ENCODE assay signal across 9 mouse cellular contexts in genomic region chr2:28538817-28539128, GRCm38 (mm10). TPM values are rescaled to one million over a fixed set of nuclear protein-coding genes. Genes with fewer than 3 reads are reported as not detected.
A peak's percentile ranks its signal among the peaks of the same experiment; 100 is the strongest.
DNase-seq lines count a peak whose midpoint lies in the region; ATAC-seq and TF ChIP-seq lines count a peak whose summit lies in the region.
"Had no signal": no experiment of that assay in that cellular context is flagged by ENCODE, and none has a peak within 500 bp of the region (broad histone marks: within the 10 kb centered on the region; RNA-seq: fewer than 3 reads in every experiment).

No protein-coding gene starts in this region.

- H3K9ac ChIP-seq in forebrain, postnatal 0 days, result no peak overlapping the region

- H3K4me1 ChIP-seq in forebrain, postnatal 0 days (ENCODE audit: insufficient read depth), result peaks cover 54% of the 10 kb centered on the region
- H3K4me1 ChIP-seq in midbrain, embryonic 10.5 days, result peaks cover 76% of the 10 kb centered on the region

- H3K36me3 ChIP-seq in forebrain, postnatal 0 days (ENCODE audit: insufficient read depth), result peaks cover 32% of the 10 kb centered on the region
- H3K36me3 ChIP-seq in midbrain, embryonic 10.5 days, result peaks cover 33% of the 10 kb centered on the region

- no peak overlapping the region for H3K4me2 ChIP-seq in forebrain, postnatal 0 days (ENCODE audit: low read depth)

- H3K9me3 ChIP-seq in forebrain, postnatal 0 days (ENCODE audit: low read length), result no peaks in the 10 kb centered on the region
- H3K9me3 ChIP-seq in midbrain, embryonic 10.5 days (replicated peaks), result no peaks in the 10 kb centered on the region
- H3K9me3 ChIP-seq: megakaryocyte, embryonic 14.5 days had no signal

- TF ChIP-seq CTCF in gastrocnemius, adult 2 months (IDR thresholded peaks at IDR 0.05), result no peak
- no peak for TF ChIP-seq CTCF in forebrain, postnatal 0 days (IDR thresholded peaks at IDR 0.05; ENCODE audit: low read depth)

- peak; percentile 84 for DNase-seq in gastrocnemius, adult 2 months
- no peak for DNase-seq in gastrocnemius, postnatal 4 days (ENCODE audit: low spot score in 2 of 2)
- peak; percentile 71 for DNase-seq in NIH3T3 (ENCODE audit: low read depth)
- peak; percentile 47 for DNase-seq in forebrain, postnatal 0 days
- no peak for DNase-seq in midbrain, embryonic 10.5 days (ENCODE audit: low spot score)
- DNase-seq in left cerebral cortex, postnatal 25 days (ENCODE audit: low spot score in 2 of 2), result no peak
- no peak for DNase-seq in left cerebral cortex, adult 18-20 months (ENCODE audit: low spot score in 2 of 2)
- DNase-seq in spleen, adult 18-20 months, result no peak

- peak; percentile 16; the same call in 1 of the 2 replicates for ATAC-seq in forebrain, postnatal 0 days

- H3K4me3 ChIP-seq in gastrocnemius, adult 2 months, result peak overlapping the region; percentile 41
- no peak overlapping the region for H3K4me3 ChIP-seq in forebrain, postnatal 0 days (ENCODE audit: low read depth, low read length)
- H3K4me3 ChIP-seq in midbrain, embryonic 10.5 days, result no peak overlapping the region

- intact Hi-C loops in gastrocnemius, adult 2 months (cut with DNase I), result loop anchor here (2.0 kb wide), 1 partner anchor 18 kb away; no protein-coding TSS in a partner anchor
- intact Hi-C loops in left cerebral cortex, postnatal 25 days (cut with DNase I), result no loop called here

- 27% methylated on average over 1 of the region's 1 CpGs for WGBS in forebrain, postnatal 0 days
- WGBS in midbrain, embryonic 10.5 days, result 50% methylated on average over 1 of the region's 1 CpGs

- no peaks in the 10 kb centered on the region for H3K27me3 ChIP-seq in forebrain, postnatal 0 days (ENCODE audit: insufficient read depth, low read length)
- H3K27me3 ChIP-seq in midbrain, embryonic 10.5 days (ENCODE audit: low read depth, poor library complexity, severe bottlenecking), result peaks cover 8% of the 10 kb centered on the region; the same call in 1 of the 2 replicates

- peak overlapping the region; percentile 93 for H3K27ac ChIP-seq in gastrocnemius, adult 2 months
- peak overlapping the region; percentile 74 for H3K27ac ChIP-seq in forebrain, postnatal 0 days (ENCODE audit: low read depth, low read length)
- H3K27ac ChIP-seq in midbrain, embryonic 10.5 days (replicated peaks), result peak overlapping the region; percentile 81

RNA-seq across cellular contexts. Expression of gene Cel, which starts 24.4 kb away (rescaled TPM):
- not detected for total RNA-seq in gastrocnemius, adult 2 months (2021)
- not detected for total RNA-seq in gastrocnemius, postnatal 4 days (2021)
- not detected in 2 replicates for total RNA-seq in forebrain, postnatal 0 days (2014; rRNA removed)
- not detected in 2 replicates for polyA plus RNA-seq in forebrain, postnatal 0 days (2015; fragmentation: Nextera tagmentation; extraction: Ambion mirVana)
- polyA plus RNA-seq in midbrain, embryonic 10.5 days (2016; fragmentation: Nextera tagmentation; extraction: Ambion mirVana), result not detected in 2 replicates
- not detected for total RNA-seq in left cerebral cortex, postnatal 25 days (2021)
- total RNA-seq in left cerebral cortex, adult 18-20 months (2021), result not detected

RNA-seq across cellular contexts. Expression of gene Ralgds, which starts 25.8 kb away (rescaled TPM):
- 10 to 100 TPM in 1 of 2 experiments, 1 to 10 TPM in 1; 9.9 to 10.1 TPM for total RNA-seq in gastrocnemius, adult 2 months (2021)
- total RNA-seq in gastrocnemius, postnatal 4 days (2021), result 10 to 100 TPM; 68.2 to 79.3 TPM
- total RNA-seq in forebrain, postnatal 0 days (2014; rRNA removed), result 176 and 197 TPM in 2 replicates
- polyA plus RNA-seq in forebrain, postnatal 0 days (2015; fragmentation: Nextera tagmentation; extraction: Ambion mirVana), result 65.3 and 76.8 TPM in 2 replicates
- 31.5 and 45.6 TPM in 2 replicates for polyA plus RNA-seq in midbrain, embryonic 10.5 days (2016; fragmentation: Nextera tagmentation; extraction: Ambion mirVana)
- 10 to 100 TPM; 86.4 to 92.7 TPM for total RNA-seq in left cerebral cortex, postnatal 25 days (2021)
- total RNA-seq in left cerebral cortex, adult 18-20 months (2021), result 10 to 100 TPM; 78.2 to 87.4 TPM

RNA-seq across cellular contexts. Expression of gene Gm10134, which starts 32.9 kb away (rescaled TPM):
- total RNA-seq in gastrocnemius, adult 2 months (2021), result under 1 TPM in 1 of 2 experiments, not detected in 1; 0.98 TPM
- 1 to 10 TPM; 1.7 to 2.7 TPM for total RNA-seq in gastrocnemius, postnatal 4 days (2021)
- not detected in 2 replicates for total RNA-seq in forebrain, postnatal 0 days (2014; rRNA removed)
- 1.8 and 2.3 TPM in 2 replicates for polyA plus RNA-seq in forebrain, postnatal 0 days (2015; fragmentation: Nextera tagmentation; extraction: Ambion mirVana)
- polyA plus RNA-seq in midbrain, embryonic 10.5 days (2016; fragmentation: Nextera tagmentation; extraction: Ambion mirVana), result 0.49 TPM in 1 of 2 replicates, not detected in the other
- 1 to 10 TPM; 1.1 to 1.2 TPM for total RNA-seq in left cerebral cortex, postnatal 25 days (2021)
- 1 to 10 TPM in 1 of 2 experiments, not detected in 1; 1.1 TPM for total RNA-seq in left cerebral cortex, adult 18-20 months (2021)

RNA-seq across cellular contexts. Expression of gene Gbgt1, which starts 42.1 kb away (rescaled TPM):
- 1 to 10 TPM in 1 of 2 experiments, under 1 TPM in 1; 0.56 to 1.1 TPM for total RNA-seq in gastrocnemius, adult 2 months (2021)
- total RNA-seq in gastrocnemius, postnatal 4 days (2021), result 1 to 10 TPM; 3.0 to 5.1 TPM
- total RNA-seq in forebrain, postnatal 0 days (2014; rRNA removed), result 1.5 and 4.9 TPM in 2 replicates
- 0.47 and 0.54 TPM in 2 replicates for polyA plus RNA-seq in forebrain, postnatal 0 days (2015; fragmentation: Nextera tagmentation; extraction: Ambion mirVana)
- not detected in 2 replicates for polyA plus RNA-seq in midbrain, embryonic 10.5 days (2016; fragmentation: Nextera tagmentation; extraction: Ambion mirVana)
- 1 to 10 TPM; 2.5 to 2.7 TPM for total RNA-seq in left cerebral cortex, postnatal 25 days (2021)
- 1 to 10 TPM; 2.4 to 2.6 TPM for total RNA-seq in left cerebral cortex, adult 18-20 months (2021)

RNA-seq across cellular contexts. Expression of gene Gtf3c5, which starts 44.8 kb away (rescaled TPM):
- total RNA-seq in gastrocnemius, adult 2 months (2021), result 1 to 10 TPM; 7.2 to 8.0 TPM
- total RNA-seq in gastrocnemius, postnatal 4 days (2021), result 10 to 100 TPM; 14.8 TPM
- 26.9 and 33.3 TPM in 2 replicates for total RNA-seq in forebrain, postnatal 0 days (2014; rRNA removed)
- 20.0 and 32.7 TPM in 2 replicates for polyA plus RNA-seq in forebrain, postnatal 0 days (2015; fragmentation: Nextera tagmentation; extraction: Ambion mirVana)
- 58.1 and 61.3 TPM in 2 replicates for polyA plus RNA-seq in midbrain, embryonic 10.5 days (2016; fragmentation: Nextera tagmentation; extraction: Ambion mirVana)
- 10 to 100 TPM; 16.5 to 17.8 TPM for total RNA-seq in left cerebral cortex, postnatal 25 days (2021)
- 10 to 100 TPM; 19.1 to 19.4 TPM for total RNA-seq in left cerebral cortex, adult 18-20 months (2021)

Comparison
In these comparisons a context has a peak if more than half of its experiments do, and no peak if none do; other contexts are left out.
1. DNase-seq: peak in gastrocnemius, adult 2 months (single experiment), NIH3T3 (single experiment) and forebrain, postnatal 0 days (single experiment); none in gastrocnemius, postnatal 4 days (0 of 2), midbrain, embryonic 10.5 days (single experiment), left cerebral cortex, postnatal 25 days (0 of 2), left cerebral cortex, adult 18-20 months (0 of 2) and spleen, adult 18-20 months (0 of 2).
2. RNA of gene Ralgds, which starts 25.8 kb away (total RNA-seq): 176 to 197 TPM in forebrain, postnatal 0 days, 86.4 to 92.7 TPM in left cerebral cortex, postnatal 25 days, 78.2 to 87.4 TPM in left cerebral cortex, adult 18-20 months and 68.2 to 79.3 TPM in gastrocnemius, postnatal 4 days; 9.9 to 10.1 TPM in gastrocnemius, adult 2 months; every median in the first group is over 4 times any median in the second.
3. Peak in every context shown above with its lines, with median percentiles within 50 percentile points of each other: H3K27ac ChIP-seq.